Mouse (Mus musculus) CD4-positive, CD25-positive, alpha-beta regulatory T cell, adult 2 months (primary cell): ENCODE measurements around the gene Rsph3a.

Source experiments
- DNase-seq: peaks from one replicate; pipeline ENCODE4 v3.0.0-alpha.2; 2012; ENCODE audit warnings: low read depth, low spot score

Rsph3a gene

DNA sequence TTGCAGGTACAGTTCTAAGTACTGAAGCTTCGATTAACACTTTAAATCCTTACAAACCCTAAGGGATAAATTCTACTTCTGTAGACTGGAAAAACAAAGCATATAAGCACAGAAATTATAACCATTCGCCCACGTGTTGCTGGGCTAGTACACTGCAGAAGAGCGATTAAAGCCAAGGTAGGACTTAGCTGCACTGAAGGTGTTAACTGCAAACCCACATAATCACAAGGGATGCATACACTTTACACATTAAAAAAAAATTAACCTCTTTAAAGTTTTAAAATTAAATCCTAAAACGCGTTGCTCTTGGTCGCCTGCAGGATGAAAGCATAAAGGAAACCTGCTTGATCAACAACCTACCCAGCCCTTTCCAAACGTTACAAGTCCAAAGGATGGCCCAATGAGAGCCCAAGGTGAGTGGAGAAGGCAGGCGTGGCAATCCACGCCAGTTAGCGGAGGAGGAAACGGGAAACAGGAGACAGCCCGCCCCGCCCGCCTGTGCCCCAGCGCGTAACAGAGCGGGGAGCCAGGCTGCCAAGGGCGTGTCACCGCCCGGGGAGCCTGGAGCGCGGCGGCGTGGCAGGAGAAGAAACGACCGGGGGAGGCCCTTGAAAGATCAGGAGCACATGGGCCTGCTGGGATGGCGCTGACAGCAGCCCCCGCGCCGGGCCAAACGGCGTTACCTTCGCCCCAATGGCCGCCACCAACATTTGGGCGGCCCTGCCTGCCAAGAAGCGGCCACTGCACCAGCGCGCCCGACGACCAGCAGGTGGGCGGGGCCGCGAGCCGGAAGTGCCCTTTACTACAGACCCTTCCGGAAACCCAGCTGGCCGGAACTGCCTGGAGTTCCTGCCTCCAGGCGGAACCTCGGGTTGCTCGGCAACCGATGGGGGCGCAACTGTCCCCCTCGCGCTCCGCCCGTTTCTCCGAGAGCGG lies at the start of gene Rsph3a:
Gene Rsph3a, plus strand, starts transcription at position 498 of the 936 bp plus-strand sequence.
- DNase-seq = peak; percentile 72

DNA sequence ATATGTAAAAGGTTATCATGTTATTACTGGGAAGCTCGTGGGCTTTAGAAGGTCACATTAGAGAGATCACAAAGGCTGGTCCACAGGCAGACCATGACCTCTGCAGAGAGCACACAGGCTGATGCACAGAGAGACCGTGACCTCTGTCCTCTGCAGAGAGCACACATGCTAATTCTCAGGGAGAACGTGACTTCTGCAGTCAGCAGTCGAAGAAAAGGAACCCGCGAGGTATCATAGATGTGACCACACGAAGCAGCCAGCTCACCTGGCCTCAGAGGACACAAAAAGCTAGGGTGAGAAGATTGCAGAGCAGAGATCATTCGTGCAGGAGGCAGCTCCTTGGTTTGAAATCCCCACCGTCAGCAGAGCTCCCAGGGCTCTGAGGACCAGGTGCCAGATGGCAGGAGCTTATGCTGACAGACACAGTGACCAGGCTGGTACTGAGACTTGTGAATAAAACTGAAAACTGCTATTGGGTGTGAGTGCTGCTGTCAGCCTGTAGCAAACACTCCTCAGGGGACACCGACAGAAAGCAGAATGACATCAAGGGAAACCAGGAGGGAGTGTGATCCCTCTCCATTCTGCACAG lies 49.3 kb upstream of the Rsph3a start:
- DNase-seq = no peak

DNA sequence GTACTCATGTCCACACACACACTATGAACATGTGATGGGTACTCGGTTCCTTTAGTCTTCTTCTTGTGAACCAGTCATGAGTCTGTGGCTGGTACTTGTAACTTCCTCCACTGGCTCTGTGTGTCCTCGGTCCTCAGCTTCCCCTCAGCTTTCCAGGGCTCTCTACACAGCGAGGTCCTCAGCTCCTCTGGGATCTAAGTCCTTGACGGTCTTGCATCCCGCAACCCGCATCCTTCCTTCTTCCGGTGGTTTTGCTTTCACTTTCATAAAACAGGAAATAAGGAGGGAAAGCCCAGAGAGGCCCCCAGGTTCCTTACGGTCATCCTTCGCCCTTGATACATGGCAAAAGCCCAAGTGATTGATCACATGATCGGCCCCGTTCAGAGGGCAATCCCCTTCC lies 48.3 kb upstream of the Rsph3a start:
- peak; percentile 42 for DNase-seq

DNA sequence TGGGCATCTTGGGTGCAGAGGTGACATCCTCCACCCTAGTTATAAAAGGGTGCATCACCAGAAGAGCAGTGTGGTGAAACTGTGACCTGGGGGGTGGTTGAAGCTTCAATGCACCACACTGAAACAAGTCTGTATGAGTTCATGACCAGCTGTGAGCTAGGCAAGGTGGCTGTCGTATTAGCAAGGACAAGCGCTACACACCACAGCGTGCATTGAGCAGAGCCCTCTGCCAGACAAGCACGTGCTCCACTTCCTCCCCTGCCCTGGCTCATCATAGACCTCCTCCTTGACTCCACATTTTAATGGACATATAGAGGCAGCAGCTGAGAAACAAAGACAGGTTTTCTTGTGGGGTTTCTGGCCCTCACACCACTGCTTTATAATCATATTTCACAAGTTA lies 47.7 kb upstream of the Rsph3a start:
- DNase-seq = peak; percentile 39

DNA sequence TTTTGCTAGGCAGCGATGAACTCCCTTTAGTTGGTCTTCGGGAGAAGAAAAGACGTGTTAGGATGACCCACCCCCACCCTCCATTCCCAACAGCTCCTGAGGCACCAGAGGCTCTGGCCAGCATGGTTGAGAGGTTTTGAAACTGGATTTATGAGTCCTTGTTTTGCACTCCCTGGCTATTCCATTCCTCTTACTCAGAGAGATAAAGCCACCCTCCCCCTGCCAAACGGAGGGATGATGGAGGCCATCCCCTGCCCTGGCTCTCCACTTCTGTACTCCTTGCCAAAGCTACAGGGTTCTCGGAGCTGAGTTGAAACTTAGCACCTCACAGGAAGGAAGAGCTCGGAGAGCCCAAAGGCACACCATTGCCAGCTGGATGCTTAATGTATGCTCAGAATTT lies 46.2 kb upstream of the Rsph3a start:
- DNase-seq = no peak

DNA sequence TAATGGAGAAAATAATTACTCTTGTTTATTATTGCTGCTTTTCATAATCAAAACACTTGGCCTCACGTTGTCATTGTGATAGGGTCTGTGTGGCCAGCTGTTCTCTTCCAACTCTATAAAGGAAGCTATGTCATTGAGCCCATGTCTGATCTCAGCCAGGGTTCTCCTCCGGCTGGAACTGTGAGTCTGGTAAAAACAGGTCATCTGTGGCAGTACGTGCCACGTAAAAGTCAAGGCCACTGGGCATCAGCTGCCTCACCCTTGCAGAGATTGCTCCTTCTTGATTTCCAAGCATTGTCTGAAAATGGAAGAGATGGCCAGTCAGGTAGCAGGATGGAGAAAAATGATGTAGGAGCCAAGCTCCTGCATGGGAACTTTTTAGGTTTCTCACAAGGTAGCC lies 45.5 kb upstream of the Rsph3a start:
- no peak for DNase-seq

DNA sequence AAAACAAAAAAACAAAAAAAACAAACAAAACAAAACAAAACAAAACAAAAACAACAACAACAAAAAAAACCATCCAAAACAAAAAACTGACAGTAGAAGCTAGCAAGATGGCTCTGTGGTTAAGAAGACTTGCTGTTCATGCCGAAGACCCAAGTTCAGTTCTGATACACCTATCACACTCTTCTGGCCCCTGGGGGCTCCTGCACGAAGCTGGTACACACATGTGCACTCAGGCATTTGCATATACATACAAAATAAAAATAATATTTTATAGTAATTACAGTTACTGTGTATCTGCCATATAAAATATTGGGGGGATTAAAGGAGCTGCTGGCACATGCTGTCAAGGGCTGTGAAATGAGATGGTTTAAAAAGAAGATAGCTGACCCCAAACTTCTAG lies 43.9 kb upstream of the Rsph3a start:
- DNase-seq = no peak

DNA sequence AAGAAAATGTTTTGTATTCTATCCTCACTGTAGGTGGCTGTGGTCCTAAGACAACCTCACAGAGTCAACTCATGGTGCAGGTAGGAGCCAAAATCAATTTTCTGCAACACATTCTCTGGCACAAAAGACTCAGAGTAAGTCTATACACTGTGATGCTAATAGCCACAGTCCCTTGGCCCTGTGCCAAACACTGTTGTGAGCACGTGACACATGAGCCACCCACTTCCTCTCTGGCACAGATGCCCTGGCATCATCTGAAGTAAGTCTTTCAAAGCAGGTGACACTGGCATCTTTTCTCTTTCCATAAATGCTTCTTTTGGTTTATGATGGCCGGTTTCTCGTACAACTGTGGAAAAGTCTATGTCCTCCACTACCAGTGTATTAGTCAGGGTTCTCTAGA lies 43.1 kb upstream of the Rsph3a start:
- peak; percentile 94 for DNase-seq

DNA sequence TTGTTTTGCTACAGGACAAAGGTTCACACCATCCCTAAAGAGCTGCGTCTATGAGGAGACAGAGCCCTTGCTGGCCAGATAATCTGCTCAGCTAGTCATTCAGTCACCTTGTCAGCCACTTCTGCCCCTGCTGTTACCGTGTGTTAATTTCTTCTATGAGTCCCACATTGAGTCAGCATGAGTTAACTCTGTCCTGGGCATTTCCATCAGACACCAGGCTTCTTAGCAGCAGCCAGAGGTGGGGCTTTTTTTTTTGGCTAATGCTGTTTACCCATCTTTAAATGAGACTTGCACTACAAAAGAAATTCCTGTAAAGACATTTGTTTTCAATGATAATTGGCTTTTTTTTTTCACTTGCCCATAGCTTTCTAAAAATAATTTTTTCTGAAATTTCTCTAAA lies 40.4 kb upstream of the Rsph3a start:
- peak; percentile 44 for DNase-seq

DNA sequence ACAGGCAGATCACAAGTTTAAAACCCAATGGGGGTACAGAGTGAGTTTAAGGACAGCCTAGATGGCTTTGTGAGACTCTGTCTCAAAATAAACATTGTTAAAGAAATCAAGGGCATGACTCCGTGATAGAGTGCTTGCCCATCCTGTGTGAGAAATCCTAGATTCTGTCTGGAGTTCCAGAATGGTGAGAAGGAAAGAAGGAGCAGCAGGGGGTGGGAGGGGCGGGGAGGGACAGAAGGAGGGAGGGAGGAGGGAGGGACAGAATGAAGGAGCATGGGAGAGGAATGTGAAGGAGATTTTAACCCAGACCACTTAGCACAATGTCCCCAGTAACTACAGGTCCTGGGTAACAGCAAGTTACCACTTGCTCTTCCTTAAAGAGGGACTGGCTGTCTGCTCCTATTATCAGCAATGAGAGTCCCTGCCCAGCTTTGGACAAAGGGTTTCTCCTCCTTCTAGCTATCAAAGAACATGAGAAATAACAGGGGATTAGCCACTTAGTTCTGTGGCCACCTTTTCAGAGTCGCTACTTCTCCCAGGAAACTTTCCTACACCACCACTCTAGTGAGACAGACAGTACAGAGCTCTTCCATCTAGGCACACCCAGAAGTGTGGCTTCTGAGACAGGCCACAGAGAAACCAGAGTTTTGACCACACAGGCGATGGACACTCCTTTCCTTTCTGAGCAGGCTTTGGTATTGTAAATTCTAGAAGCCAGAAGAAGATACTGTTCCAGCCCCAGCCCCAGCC lies 39.3 kb upstream of the Rsph3a start:
- peak; percentile 40 for DNase-seq

DNA sequence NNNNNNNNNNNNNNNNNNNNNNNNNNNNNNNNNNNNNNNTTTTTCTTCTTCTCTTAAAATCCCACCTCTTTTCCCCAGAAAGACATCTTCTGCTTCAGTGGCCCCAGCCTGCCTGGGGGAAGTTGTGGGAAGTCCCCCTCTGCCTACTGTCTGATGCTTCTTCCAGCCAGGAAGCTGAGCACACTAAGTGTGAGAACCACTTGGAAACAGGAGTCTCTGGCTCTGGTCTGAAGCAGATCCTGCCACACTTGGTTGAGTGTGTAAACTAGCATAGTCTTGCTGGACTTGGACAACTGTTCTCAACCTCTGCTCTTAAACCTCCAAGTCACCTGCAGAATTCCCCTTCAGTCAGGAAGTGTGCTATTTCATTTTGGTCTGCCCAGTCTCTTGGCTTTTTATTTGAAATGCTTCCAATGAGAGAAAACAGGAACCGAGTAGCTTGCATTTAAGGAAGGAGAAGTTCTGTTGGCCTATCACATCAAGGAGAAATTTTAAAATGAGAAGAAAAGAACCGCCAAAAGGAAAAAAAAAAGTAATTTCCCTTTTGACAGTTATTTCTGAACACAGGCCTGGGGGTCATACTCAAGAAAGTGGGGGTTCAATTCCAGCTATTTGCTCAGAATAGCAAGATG lies 30.7 kb upstream of the Rsph3a start:
- no peak for DNase-seq

DNA sequence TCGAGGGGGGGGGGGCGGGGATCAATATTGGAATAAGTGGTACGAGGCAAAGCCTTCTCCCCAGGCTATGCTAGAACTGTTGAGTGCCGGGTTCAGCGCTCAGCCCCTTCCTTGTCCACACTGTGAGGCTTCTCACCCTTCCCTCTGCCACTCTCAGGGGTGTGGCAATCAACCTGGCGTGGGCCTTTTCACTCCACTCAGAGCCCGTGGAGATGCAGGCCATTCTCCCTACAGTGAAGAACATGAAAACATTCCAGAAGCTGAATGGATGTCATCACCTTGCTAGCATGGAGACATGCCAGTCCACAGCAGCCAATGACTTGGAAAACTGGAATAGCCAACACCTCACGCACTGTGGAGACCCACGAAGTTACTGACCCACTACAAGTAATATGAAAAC lies 29.6 kb upstream of the Rsph3a start:
- no peak for DNase-seq

DNA sequence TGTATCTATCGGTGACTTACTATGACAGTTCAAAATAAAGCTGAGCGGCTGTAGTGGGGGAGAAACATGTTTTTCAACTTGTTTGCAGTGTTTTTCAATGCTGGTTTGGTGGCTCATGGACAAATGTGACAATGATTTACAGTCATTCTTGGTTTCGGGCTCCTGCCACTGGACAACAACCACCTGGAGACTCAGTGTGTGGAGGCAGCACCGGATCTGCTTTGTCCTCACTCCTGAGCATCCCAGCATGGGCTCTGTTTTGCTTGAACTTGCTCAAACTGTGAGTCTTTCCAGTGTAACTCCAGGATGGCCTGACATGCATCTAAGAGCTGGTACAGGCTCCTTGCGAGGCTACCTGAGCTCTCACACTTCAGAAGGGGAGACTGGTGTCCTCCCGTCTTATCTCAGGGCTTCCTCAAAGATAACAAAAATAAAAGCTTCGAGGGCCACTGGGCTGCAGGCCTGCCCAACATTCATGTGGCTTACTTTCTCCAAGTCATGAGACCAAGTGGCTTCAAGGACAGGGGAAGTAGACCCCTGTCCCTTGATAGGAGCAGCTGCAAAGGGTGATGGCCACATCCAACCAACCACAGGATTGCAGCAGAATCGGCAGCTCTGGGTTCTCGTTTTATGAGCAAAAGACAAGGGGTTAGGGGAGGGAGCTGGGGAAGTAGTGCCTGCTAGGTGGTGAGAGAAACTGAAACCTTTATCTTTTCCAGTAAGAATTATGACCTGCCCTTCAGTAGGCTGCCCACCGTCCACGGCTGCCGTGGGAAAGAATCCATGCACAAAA lies 28.4 kb upstream of the Rsph3a start:
- no peak for DNase-seq

DNA sequence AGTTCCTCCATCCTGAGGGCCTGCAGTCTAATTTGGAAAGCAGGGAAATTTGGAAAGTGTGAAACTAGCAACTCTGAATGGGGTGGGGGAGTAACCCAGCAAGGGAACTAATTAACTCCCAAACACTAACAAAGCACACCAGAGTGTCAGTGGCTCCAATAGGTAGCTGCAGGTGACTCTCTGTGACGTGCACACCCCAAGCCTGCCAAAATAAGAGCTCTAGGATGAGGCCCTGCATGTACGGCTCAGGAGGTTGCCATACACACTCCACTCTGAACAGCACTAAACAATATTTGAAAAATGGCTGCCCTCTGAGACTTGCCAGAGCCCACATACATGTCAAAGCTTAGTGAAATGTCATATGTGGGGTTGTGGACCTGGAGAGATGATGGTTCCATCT lies 27.1 kb upstream of the Rsph3a start:
- no peak for DNase-seq

DNA sequence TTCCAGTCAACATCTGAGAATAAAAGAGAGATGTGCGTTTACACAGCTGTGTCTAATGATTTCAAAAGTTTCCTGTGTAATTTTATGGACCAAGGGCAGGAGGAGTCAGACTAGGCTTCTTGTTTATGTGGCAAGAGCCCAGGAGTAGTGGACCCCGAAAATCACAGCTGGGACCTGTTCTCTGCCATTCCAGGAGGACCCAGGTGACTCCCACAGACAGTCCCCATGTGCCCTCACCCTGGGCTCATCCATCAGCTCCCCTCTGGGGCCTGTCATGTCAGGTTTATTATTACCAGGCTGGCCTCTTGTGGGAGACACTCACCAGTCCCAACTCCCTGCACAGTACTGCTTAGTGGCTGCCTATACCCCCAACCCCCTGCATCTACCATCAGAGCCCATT lies 26.2 kb upstream of the Rsph3a start:
- DNase-seq = no peak

DNA sequence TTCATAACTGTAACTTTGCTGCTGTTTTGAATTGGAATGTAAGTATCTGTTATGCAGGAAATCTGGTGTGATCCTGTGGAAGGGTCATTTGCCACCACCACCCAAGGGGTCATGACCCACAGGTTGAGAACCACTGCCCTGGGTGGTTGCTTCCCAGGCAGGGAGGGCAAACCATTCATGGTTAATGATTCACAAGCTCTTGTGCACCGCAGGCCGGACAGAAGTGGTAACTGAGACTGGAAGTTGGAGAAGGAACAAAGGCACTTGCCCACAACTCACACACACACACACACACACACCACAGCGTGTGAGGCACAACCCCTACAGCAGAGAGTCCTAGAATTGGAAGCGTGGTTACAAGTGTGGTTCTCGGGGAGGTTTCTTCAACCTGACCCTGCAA lies 22.9 kb upstream of the Rsph3a start:
- no peak for DNase-seq

DNA sequence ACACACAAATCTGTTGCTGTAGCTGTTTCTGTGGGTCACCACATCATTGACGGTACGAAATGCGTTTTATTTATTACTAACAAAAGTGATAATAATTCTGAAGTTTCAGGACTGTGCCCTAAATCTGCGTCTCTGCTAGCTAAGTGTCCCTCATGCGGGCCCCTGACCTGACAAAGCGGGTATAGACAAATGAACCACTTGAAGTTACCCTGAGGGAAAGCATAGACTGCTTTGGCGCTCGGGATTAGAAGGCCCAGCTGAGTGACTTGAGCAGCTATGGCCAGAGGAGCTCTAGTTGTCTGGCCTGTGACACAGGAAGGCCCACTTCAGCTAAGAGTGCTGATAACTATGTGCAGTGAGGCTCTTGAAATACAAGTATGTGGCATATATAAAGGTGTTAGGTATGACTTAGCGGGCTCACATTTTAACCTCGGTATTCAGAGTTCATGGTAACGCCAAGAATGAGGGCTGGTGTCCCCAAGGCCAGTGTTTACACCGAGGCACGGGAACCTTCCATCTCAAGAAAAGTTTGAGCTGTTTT lies 21.2 kb upstream of the Rsph3a start:
- no peak for DNase-seq

DNA sequence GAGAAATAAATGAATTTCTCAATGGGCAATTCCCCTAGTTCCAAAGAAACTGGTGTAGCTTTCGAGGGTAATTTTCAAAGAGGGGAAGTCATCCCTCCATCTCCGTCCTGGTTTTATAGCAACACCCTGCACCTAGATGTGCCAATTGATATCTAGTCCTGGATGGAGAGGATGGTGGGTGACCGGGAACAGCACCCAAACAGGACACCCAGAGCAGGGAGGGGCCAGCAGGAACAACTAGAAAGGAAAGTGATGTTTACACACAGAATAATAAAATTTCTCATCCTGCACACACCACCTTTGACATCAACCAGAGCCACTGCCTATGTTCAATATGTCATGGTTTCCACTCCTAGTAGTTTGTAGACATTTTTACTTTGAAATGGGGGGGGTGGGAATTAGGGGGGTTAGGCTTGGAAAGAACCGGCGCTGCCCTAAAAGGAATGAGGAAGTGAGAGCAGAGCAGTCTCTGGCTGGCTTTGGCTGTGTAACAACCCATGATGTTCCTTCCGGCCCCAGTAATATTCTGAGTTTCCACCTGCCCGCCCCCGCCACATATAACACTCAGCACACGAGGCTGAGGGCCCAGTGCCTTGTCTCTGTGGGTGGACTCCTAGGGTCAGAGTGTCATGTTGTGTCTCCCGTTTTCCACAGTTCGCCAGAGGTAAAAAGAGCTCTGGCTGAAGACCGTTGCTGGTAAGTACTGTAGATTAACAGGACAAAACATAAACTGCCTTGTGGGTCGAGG lies 19.8 kb upstream of the Rsph3a start, which contains the start of gene Tagap:
Gene Tagap, plus strand, starts transcription at position 588 of the 748 bp plus-strand sequence.
- DNase-seq = peak; percentile 86

DNA sequence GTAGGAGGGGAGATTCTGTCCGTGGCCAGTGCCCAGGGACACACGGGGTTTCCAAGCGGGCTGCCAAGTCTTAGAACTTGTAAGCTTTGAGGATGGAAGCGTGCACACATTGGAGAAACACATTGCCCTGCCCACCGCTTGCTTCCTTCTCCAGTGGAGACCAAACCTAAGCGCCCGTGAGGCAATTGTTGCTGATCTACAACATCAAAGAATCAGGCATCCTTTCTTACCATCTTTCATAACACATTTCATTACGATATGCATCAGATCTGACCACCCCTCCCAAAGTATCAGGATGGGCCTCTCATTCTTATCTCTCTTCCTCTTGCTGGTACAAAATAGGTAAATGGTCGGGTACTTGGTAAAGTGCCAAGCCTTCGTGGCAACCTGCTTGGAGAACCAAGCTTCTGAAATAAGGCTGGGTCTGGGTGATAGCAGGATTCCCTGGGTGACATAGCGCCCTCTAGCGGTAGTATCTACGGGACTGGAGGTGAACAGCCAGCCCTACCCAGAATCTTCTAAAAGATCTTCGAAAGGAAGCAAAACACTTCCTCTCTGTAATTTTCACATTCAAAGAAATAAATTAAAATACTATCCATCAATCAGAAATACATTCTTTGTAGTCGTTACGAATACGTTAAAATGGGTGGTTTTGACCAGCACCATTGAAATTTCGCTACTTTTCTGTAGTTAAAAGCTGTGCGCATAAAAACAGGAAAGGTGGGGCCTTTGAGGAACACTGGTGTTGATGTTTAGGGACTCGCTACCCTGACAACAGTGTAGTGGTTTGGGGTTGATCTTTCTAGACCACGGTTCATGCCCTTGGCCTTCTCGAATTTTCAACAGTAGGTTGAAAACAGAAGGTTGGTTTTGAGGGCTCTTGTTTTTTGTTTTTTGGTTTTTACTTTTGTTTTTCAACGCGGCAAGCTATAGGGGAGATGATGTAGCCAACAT lies 17.6 kb upstream of the Rsph3a start:
- peak; percentile 96 for DNase-seq
